Mouse (Mus musculus) embryonic facial prominence, embryonic 11.5 days (tissue): ENCODE measurements around the gene Pip4k2c. TPM values are rescaled to one million over a fixed set of nuclear protein-coding genes. Genes with fewer than 3 reads are reported as not detected.

Source experiments
- ATAC-seq: fragments of 200-750 bp; cut with Nextera tagmentation; replicated peaks from 2 replicates; pipeline ENCODE4 v1.8.0; 2017; ENCODE audit warnings: low read depth; ENCODE audit not compliant: insufficient number of reproducible peaks, low FRiP score, low TSS enrichment
- DNase-seq: peaks from one replicate; pipeline ENCODE4 v3.0.0-alpha.2; 2015; ENCODE audit warnings: low spot score
- H3K27ac ChIP-seq: fragments of 300-500 bp; sonication (generic); replicated peaks from 2 replicates; pipeline ENCODE4 v1.5.1; 2014; ENCODE audit warnings: mild to moderate bottlenecking, low read depth, low read length, control low read depth
- H3K27me3 ChIP-seq: fragments of 300-500 bp; sonication (generic); 2 replicates; pipeline ENCODE4 v1.6.1; 2014; ENCODE audit warnings: mild to moderate bottlenecking, low read length, moderate library complexity, mixed read lengths; ENCODE audit not compliant: control insufficient read depth, insufficient read depth
- H3K36me3 ChIP-seq: fragments of 300-500 bp; sonication (generic); replicated peaks from 2 replicates; pipeline ENCODE4 v1.6.1; 2014; ENCODE audit warnings: low read depth, mild to moderate bottlenecking, low read length, moderate library complexity, mixed read lengths; ENCODE audit not compliant: control insufficient read depth, insufficient read depth
- H3K4me1 ChIP-seq: fragments of 300-500 bp; sonication (generic); 2 replicates; pipeline ENCODE4 v1.6.1; 2014; ENCODE audit warnings: low read length, mixed read lengths; ENCODE audit not compliant: control insufficient read depth, insufficient read depth
- H3K4me2 ChIP-seq: fragments of 300-500 bp; sonication (generic); 2 replicates; pipeline ENCODE4 v1.6.1; 2014; ENCODE audit warnings: low read depth, mild to moderate bottlenecking, control low read depth, low read length, moderate library complexity
- H3K4me3 ChIP-seq: fragments of 300-500 bp; sonication (generic); 2 replicates; pipeline ENCODE4 v1.5.1; 2014; ENCODE audit warnings: low read depth, low read length, control low read depth
- H3K9ac ChIP-seq: fragments of 300-500 bp; sonication (generic); replicated peaks from 2 replicates; pipeline ENCODE4 v1.6.1; 2014; ENCODE audit warnings: mild to moderate bottlenecking, control low read depth, low read length
- H3K9me3 ChIP-seq: fragments of 300-500 bp; sonication (generic); replicated peaks from 2 replicates; pipeline ENCODE4 v1.6.1; 2016; ENCODE audit warnings: mild to moderate bottlenecking, low read length, inconsistent platforms, mixed read lengths; ENCODE audit not compliant: control insufficient read depth
- WGBS: fragments of 180-500 bp; shearing (Covaris S2); extraction: QIAGEN DNeasy Blood & Tissue Kit; methylation state at CpG from one replicate; pipeline ENCODE4 v1.1.7; 2014; 5-methylcytosine and 5-hydroxymethylcytosine counted together
- polyA plus RNA-seq: library from polyadenylated mRNA; unstranded; fragments of >200 nt; fragmentation: Nextera tagmentation; extraction: Ambion mirVana; gene quantifications from 2 replicates; pipeline ENCODE4 v1.2.1, GENCODE M21; 2014

Pip4k2c gene
- polyA plus RNA-seq, 1 experiment from 2014 or later: 14.7 TPM

- no peak for ATAC-seq
- Histone ChIP-seq H3K4me1 (peaks cover 3% of the 10 kb centered on the region), H3K9me3 (no peaks in the 10 kb centered on the region)
Measured at GRCm38 (mm10) chr10:127185506-127185905, 25.9 kb downstream of the Pip4k2c start.

DNA sequence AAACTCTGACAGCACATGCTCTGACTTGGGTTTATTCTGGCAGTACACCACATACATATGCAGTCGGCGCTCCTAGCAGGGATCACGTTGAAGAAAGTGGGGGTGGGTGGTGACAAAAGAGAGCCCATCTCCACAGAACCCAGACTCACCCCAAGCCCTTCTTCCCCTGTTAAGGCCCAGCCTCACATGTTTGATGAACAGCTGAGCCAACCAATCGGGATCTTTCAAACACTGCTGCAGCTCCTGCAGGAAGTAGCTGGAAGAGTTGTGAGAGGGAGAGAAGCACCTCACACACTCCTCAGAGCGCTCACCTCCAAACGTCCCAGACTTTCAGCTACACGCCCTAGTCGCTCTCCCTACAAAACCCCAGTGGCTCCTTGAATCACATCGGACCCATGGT is 26.3 kb downstream of the Pip4k2c start:
- Histone ChIP-seq H3K27me3 (peaks cover 8% of the 10 kb centered on the region), H3K9me3 (no peaks in the 10 kb centered on the region), H3K4me3 (no peak overlapping the region)

More at GRCm38 (mm10) chr10:127185506-127185905, 25.9 kb downstream of the Pip4k2c start:
- no peak overlapping the region for H3K27ac ChIP-seq
- no peaks in the 10 kb centered on the region for H3K36me3 ChIP-seq
- no peak overlapping the region for H3K4me2 ChIP-seq
- 78% methylated on average over 15 of the region's 15 CpGs for WGBS
- peaks cover 7% of the 10 kb centered on the region for H3K27me3 ChIP-seq
- no peak for DNase-seq
- no peak overlapping the region for H3K4me3 ChIP-seq
- H3K9ac ChIP-seq: no peak overlapping the region

DNA sequence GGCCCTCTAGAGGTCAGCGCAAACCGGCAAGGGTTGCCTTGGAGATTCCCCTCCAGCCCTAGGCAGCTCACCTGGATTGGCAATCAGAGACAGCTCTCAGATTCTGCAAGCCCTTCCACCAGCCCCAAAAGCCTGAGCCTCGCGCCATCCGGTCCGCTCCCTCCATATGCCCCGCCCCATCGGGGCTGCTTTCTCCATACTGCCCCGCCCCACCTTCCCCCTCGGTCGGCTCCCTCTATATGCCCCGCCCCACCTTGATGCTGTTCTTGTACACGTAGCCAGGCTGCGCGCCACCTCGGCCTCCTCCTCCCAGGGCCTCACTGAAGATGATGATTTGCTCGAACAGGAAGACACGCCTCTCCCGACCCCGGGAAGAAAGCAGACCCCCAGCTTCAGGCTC is 27.6 kb downstream of the Pip4k2c start:
- no peak overlapping the region for H3K27ac ChIP-seq
- DNase-seq: peak; percentile 42
- H3K9me3 ChIP-seq: no peaks in the 10 kb centered on the region
- H3K9ac ChIP-seq: no peak overlapping the region
- no peak overlapping the region; the same call in 1 of the 2 replicates for H3K4me3 ChIP-seq
- ATAC-seq: no peak
- peak overlapping the region; percentile 22; the same call in 1 of the 2 replicates for H3K4me2 ChIP-seq
- H3K4me1 ChIP-seq: 0 out of 2 replicates have a peak, but pooled peaks cover 2% of the 10 kb centered on the region
- peaks cover 20% of the 10 kb centered on the region for H3K27me3 ChIP-seq
- H3K36me3 ChIP-seq: no peaks in the 10 kb centered on the region
- WGBS: 9% methylated on average over 20 of the region's 20 CpGs

More for the DNA sequence above, 26.3 kb downstream of the Pip4k2c start:
- Histone ChIP-seq H3K4me2 (no peak overlapping the region), H3K36me3 (no peaks in the 10 kb centered on the region), H3K9ac (no peak overlapping the region), H3K27ac (no peak overlapping the region), H3K4me1 (peaks cover 2% of the 10 kb centered on the region; the same call in 1 of the 2 replicates)
- ATAC-seq (no peak), DNase-seq (no peak)
- WGBS: 64% methylated on average over 9 of the region's 9 CpGs

- no peaks in the 10 kb centered on the region for H3K9me3 ChIP-seq
- peaks cover 5% of the 10 kb centered on the region; the same call in 1 of the 2 replicates for H3K4me1 ChIP-seq
- ATAC-seq (no peak), DNase-seq (no peak)
- no peak overlapping the region for H3K9ac ChIP-seq
- H3K27ac ChIP-seq: no peak overlapping the region
- peaks cover 25% of the 10 kb centered on the region for H3K27me3 ChIP-seq
- no peaks in the 10 kb centered on the region for H3K36me3 ChIP-seq
- WGBS: 95% methylated on average over 4 of the region's 4 CpGs
- no peak overlapping the region for H3K4me3 ChIP-seq
- H3K4me2 ChIP-seq: no peak overlapping the region
Measured at GRCm38 (mm10) chr10:127182624-127183023, 28.8 kb downstream of the Pip4k2c start.

- no peaks in the 10 kb centered on the region for H3K36me3 ChIP-seq
- no peak overlapping the region for H3K9ac ChIP-seq
- no peak overlapping the region for H3K27ac ChIP-seq
- H3K9me3 ChIP-seq: no peaks in the 10 kb centered on the region
- peaks cover 5% of the 10 kb centered on the region; the same call in 1 of the 2 replicates for H3K4me1 ChIP-seq
- H3K27me3 ChIP-seq: peaks cover 25% of the 10 kb centered on the region
- no peak overlapping the region for H3K4me3 ChIP-seq
- WGBS: 54% methylated on average over 6 of the region's 6 CpGs
- H3K4me2 ChIP-seq: no peak overlapping the region
- DNase-seq: no peak
- ATAC-seq: no peak
Measured at GRCm38 (mm10) chr10:127181566-127181965, 29.8 kb downstream of the Pip4k2c start.

GRCm38 (mm10) chr10:127180695-127181047 is 30.7 kb downstream of the Pip4k2c start:
- Histone ChIP-seq H3K4me3 (no peak overlapping the region), H3K4me1 (peaks cover 5% of the 10 kb centered on the region; the same call in 1 of the 2 replicates), H3K9ac (no peak overlapping the region), H3K4me2 (no peak overlapping the region), H3K27ac (no peak overlapping the region), H3K27me3 (peaks cover 27% of the 10 kb centered on the region), H3K9me3 (no peaks in the 10 kb centered on the region), H3K36me3 (no peaks in the 10 kb centered on the region)
- no peak for DNase-seq
- no peak for ATAC-seq
- WGBS: 12% methylated on average over 3 of the region's 3 CpGs

DNA sequence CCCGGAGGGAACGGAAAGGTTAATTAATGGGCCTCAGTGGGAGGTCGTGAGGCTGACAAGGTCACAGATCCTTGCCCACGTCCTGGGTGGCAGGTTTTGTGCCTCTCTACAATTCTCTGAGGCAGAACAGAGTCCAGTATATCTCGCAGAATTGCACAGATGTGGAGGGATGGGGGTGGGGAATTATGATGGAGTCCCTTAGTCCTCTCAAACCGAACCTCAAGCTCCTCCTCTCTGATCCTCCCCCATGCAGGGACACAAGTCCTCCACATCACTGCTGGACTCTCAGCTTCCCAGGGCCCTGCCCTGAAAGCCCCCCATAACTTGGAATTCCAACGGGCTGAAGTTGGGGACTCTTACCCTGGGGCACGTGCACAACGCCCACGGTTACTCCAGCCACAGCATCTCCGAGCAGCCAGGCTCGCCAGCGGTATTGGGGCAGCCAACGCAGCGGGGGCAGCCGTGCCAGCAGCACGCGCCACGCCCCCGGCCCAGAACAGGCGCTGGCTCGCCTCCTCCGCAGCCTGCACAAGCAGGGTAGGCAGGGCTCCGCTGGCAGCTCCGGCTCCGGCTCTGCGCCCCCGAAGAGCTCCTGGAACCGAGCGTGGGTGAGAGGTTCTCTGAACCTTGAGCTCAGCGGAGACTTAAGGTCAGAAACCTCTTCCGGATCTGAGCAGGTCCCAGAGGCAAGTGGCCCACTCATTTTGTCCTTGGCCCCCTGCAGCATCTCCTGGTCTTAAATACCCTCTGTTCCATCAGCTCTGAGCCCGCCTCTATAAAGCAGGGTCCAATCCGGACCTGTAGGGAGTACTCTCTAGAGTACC is 31.3 kb downstream of the Pip4k2c start, which contains the start of gene Slc26a10:
Gene Slc26a10, minus strand, starts transcription at position 775 of the 824 bp plus-strand sequence.
- Histone ChIP-seq H3K9me3 (no peaks in the 10 kb centered on the region), H3K9ac (no peak within 1 kb of the TSS), H3K36me3 (no peaks in the 10 kb centered on the region), H3K27me3 (peaks cover 27% of the 10 kb centered on the region), H3K4me3 (no peak within 1 kb of the TSS), H3K4me2 (peak within 1 kb of the TSS; percentile 39), H3K27ac (no peak within 1 kb of the TSS), H3K4me1 (peaks cover 5% of the 10 kb centered on the region; the same call in 1 of the 2 replicates)
- ATAC-seq: no peak
- peak; percentile 25 for DNase-seq
- WGBS: 1% methylated on average over 34 of the region's 34 CpGs
